Mouse (Mus musculus): ENCODE data around the gene Slc9a8. TPM values are rescaled to one million over a fixed set of nuclear protein-coding genes. Genes with fewer than 3 reads are reported as not detected.

The Slc9a8 gene
- total and polyA plus RNA-seq, 2 experiments from 2014 or later, result 17.9 to 43.1 TPM

- Histone ChIP-seq H3K27ac (peak overlapping the region; percentile 69), H3K9me3 (ENCODE audit: low read length) (no peaks in the 10 kb centered on the region), H3K4me1 (ENCODE audit: insufficient read depth, low read length) (no peaks in the 10 kb centered on the region), H3K36me3 (ENCODE audit: insufficient read depth, low read length) (peaks cover 22% of the 10 kb centered on the region), H3K4me2 (ENCODE audit: low read depth, low read length) (no peak overlapping the region), H3K27me3 (ENCODE audit: insufficient read depth, low read length) (no peaks in the 10 kb centered on the region), H3K9ac (replicated peaks; ENCODE audit: low read length) (no peak overlapping the region), H3K4me3 (ENCODE audit: low read length) (no peak overlapping the region)
- 67% methylated on average over 20 of the region's 20 CpGs for WGBS
- ATAC-seq (peak; percentile 75), DNase-seq (ENCODE audit: low spot score) (peak; percentile 52)
- no peak for TF ChIP-seq CTCF (IDR thresholded peaks at IDR 0.05; ENCODE audit: low read depth)
Observed at GRCm38 (mm10) chr2:167445911-167446780, 24.6 kb downstream of the Slc9a8 start.

GRCm38 (mm10) chr2:167447207-167447606 lies 25.7 kb downstream of the Slc9a8 start:
- H3K4me1 ChIP-seq (ENCODE audit: insufficient read depth, low read length), result no peaks in the 10 kb centered on the region
- no peak overlapping the region for H3K4me2 ChIP-seq (ENCODE audit: low read depth, low read length)
- peaks cover 20% of the 10 kb centered on the region for H3K36me3 ChIP-seq (ENCODE audit: insufficient read depth, low read length)
- H3K27me3 ChIP-seq (ENCODE audit: insufficient read depth, low read length), result no peaks in the 10 kb centered on the region
- no peak for ATAC-seq
- no peak for TF ChIP-seq CTCF (IDR thresholded peaks at IDR 0.05; ENCODE audit: low read depth)
- no peaks in the 10 kb centered on the region for H3K9me3 ChIP-seq (ENCODE audit: low read length)
- no peak for DNase-seq (ENCODE audit: low spot score)
- H3K27ac ChIP-seq, result no peak overlapping the region
- WGBS, result 86% methylated on average over 7 of the region's 7 CpGs
- no peak overlapping the region for H3K4me3 ChIP-seq (ENCODE audit: low read length)
- H3K9ac ChIP-seq (replicated peaks; ENCODE audit: low read length), result no peak overlapping the region

GRCm38 (mm10) chr2:167447629-167448028 lies 26.1 kb downstream of the Slc9a8 start:
- Histone ChIP-seq H3K4me1 (ENCODE audit: insufficient read depth, low read length) (no peaks in the 10 kb centered on the region), H3K27ac (no peak overlapping the region), H3K4me3 (ENCODE audit: low read length) (no peak overlapping the region), H3K4me2 (ENCODE audit: low read depth, low read length) (no peak overlapping the region), H3K36me3 (ENCODE audit: insufficient read depth, low read length) (peaks cover 18% of the 10 kb centered on the region), H3K9me3 (ENCODE audit: low read length) (no peaks in the 10 kb centered on the region), H3K27me3 (ENCODE audit: insufficient read depth, low read length) (no peaks in the 10 kb centered on the region), H3K9ac (replicated peaks; ENCODE audit: low read length) (no peak overlapping the region)
- no peak for ATAC-seq
- WGBS, result 88% methylated on average over 8 of the region's 8 CpGs
- DNase-seq (ENCODE audit: low spot score), result no peak
- no peak for TF ChIP-seq CTCF (IDR thresholded peaks at IDR 0.05; ENCODE audit: low read depth)

- DNase-seq (ENCODE audit: low spot score) (no peak), ATAC-seq (no peak)
- no peak overlapping the region for H3K4me3 ChIP-seq (ENCODE audit: low read length)
- no peaks in the 10 kb centered on the region for H3K4me1 ChIP-seq (ENCODE audit: insufficient read depth, low read length)
- no peak overlapping the region for H3K27ac ChIP-seq
- TF ChIP-seq CTCF (IDR thresholded peaks at IDR 0.05; ENCODE audit: low read depth), result no peak
- no peak overlapping the region for H3K9ac ChIP-seq (replicated peaks; ENCODE audit: low read length)
- WGBS, result 81% methylated on average over 21 of the region's 21 CpGs
- H3K36me3 ChIP-seq (ENCODE audit: insufficient read depth, low read length), result peaks cover 10% of the 10 kb centered on the region
- no peak overlapping the region for H3K4me2 ChIP-seq (ENCODE audit: low read depth, low read length)
- no peaks in the 10 kb centered on the region for H3K9me3 ChIP-seq (ENCODE audit: low read length)
- no peaks in the 10 kb centered on the region for H3K27me3 ChIP-seq (ENCODE audit: insufficient read depth, low read length)
Observed at GRCm38 (mm10) chr2:167449331-167450275, 28.1 kb downstream of the Slc9a8 start.

- H3K9me3 ChIP-seq (ENCODE audit: low read length), result no peaks in the 10 kb centered on the region
- ATAC-seq (no peak), DNase-seq (ENCODE audit: low spot score) (no peak)
- 89% methylated on average over 8 of the region's 8 CpGs for WGBS
- no peak overlapping the region for H3K9ac ChIP-seq (replicated peaks; ENCODE audit: low read length)
- H3K4me1 ChIP-seq (ENCODE audit: insufficient read depth, low read length), result no peaks in the 10 kb centered on the region
- H3K4me3 ChIP-seq (ENCODE audit: low read length), result no peak overlapping the region
- H3K27me3 ChIP-seq (ENCODE audit: insufficient read depth, low read length), result no peaks in the 10 kb centered on the region
- H3K27ac ChIP-seq, result no peak overlapping the region
- TF ChIP-seq CTCF (IDR thresholded peaks at IDR 0.05; ENCODE audit: low read depth), result peak; percentile 44
- H3K36me3 ChIP-seq (ENCODE audit: insufficient read depth, low read length), result peaks cover 10% of the 10 kb centered on the region
- no peak overlapping the region for H3K4me2 ChIP-seq (ENCODE audit: low read depth, low read length)
Observed at GRCm38 (mm10) chr2:167450647-167451046, 29.1 kb downstream of the Slc9a8 start.

DNA sequence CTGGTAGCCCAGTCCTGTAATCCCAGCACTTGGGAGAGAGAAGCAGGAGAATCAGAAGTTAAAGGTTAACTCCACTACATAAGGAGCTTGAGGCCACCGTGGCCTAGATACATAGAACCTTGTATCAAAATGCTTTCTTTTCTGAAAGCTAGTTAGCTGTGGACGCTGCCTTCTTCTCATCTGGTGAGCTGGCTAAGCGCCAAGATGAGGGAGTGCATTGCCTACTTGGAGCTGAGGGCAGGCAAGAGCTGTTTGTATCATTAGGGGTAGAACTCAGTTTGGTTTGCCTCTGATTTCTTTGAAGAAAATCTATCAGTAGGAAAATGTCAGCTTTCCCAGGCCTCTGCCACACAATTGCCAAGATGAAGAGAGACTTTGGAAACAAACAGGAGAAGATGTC lies 32.3 kb downstream of the Slc9a8 start:
- H3K36me3 ChIP-seq (ENCODE audit: insufficient read depth, low read length), result peaks cover 10% of the 10 kb centered on the region
- H3K27ac ChIP-seq, result no peak overlapping the region
- no peak for TF ChIP-seq CTCF (IDR thresholded peaks at IDR 0.05; ENCODE audit: low read depth)
- no peak overlapping the region for H3K4me3 ChIP-seq (ENCODE audit: low read length)
- H3K9ac ChIP-seq (replicated peaks; ENCODE audit: low read length), result no peak overlapping the region
- H3K4me1 ChIP-seq (ENCODE audit: insufficient read depth, low read length), result no peaks in the 10 kb centered on the region
- no peaks in the 10 kb centered on the region for H3K9me3 ChIP-seq (ENCODE audit: low read length)
- H3K27me3 ChIP-seq (ENCODE audit: insufficient read depth, low read length), result no peaks in the 10 kb centered on the region
- no peak overlapping the region for H3K4me2 ChIP-seq (ENCODE audit: low read depth, low read length)
- no peak for ATAC-seq
- peak; percentile 61 for DNase-seq (ENCODE audit: low spot score)
- 63% methylated on average over 3 of the region's 3 CpGs for WGBS

Data from hindbrain, postnatal 0 days (tissue).